Mouse (Mus musculus) heart, embryonic 14.5 days (tissue): ENCODE results near the gene Foxp4. TPM values are rescaled to one million over a fixed set of nuclear protein-coding genes. Genes with fewer than 3 reads are reported as not detected.

Experiments used
- ATAC-seq: fragments of 200-750 bp; cut with Nextera tagmentation; 2 replicates; pipeline ENCODE4 v1.8.0; 2017; ENCODE audit warnings: low read depth, moderate TSS enrichment; ENCODE audit not compliant: insufficient number of reproducible peaks, insufficient read depth, low FRiP score
- H3K27ac ChIP-seq, 2 experiments: fragments of 200-500 bp in 1 of 2; fragments of 300-500 bp in 1 of 2; sonication (generic) in 1 of 2; replicated peaks in 1 of 2; 2 replicates each; pipeline ENCODE4 v1.5.1; 2012 to 2014; ENCODE audit warnings: low read depth in 2 of 2, low read length in 2 of 2, control low read depth in 1 of 2, mild to moderate bottlenecking in 1 of 2, mixed read lengths in 1 of 2; ENCODE audit not compliant: control insufficient read depth in 1 of 2, insufficient read depth in 1 of 2
- H3K27me3 ChIP-seq: fragments of 300-500 bp; sonication (generic); 2 replicates; pipeline ENCODE4 v1.6.1; 2014; ENCODE audit warnings: mild to moderate bottlenecking, low read length, control low read depth; ENCODE audit not compliant: control insufficient read depth, insufficient read depth
- H3K36me3 ChIP-seq: fragments of 300-500 bp; sonication (generic); 2 replicates; pipeline ENCODE4 v1.6.1; 2014; ENCODE audit warnings: mild to moderate bottlenecking, control low read depth, low read length, mixed read lengths; ENCODE audit not compliant: control insufficient read depth, insufficient read depth
- H3K4me1 ChIP-seq, 2 experiments: fragments of 200-500 bp in 1 of 2; fragments of 300-500 bp in 1 of 2; sonication (generic) in 1 of 2; 2 replicates each; pipeline ENCODE4 v1.6.1; 2012 to 2014; ENCODE audit warnings: low read length in 2 of 2, control low read depth in 1 of 2, mixed read lengths in 1 of 2; ENCODE audit not compliant: control insufficient read depth in 2 of 2, insufficient read depth in 2 of 2
- H3K4me2 ChIP-seq: fragments of 300-500 bp; sonication (generic); 2 replicates; pipeline ENCODE4 v1.6.1; 2014; ENCODE audit warnings: mild to moderate bottlenecking, low read length
- H3K4me3 ChIP-seq, 2 experiments: fragments of 200-500 bp in 1 of 2; fragments of 300-500 bp in 1 of 2; sonication (generic) in 1 of 2; 2 replicates each; pipeline ENCODE4 v1.5.1; 2012 to 2014; ENCODE audit warnings: low read length in 2 of 2, mild to moderate bottlenecking in 2 of 2, control low read depth in 1 of 2, low read depth in 1 of 2, moderate library complexity in 1 of 2; ENCODE audit not compliant: control insufficient read depth in 1 of 2, insufficient read depth in 1 of 2
- H3K9ac ChIP-seq: fragments of 300-500 bp; sonication (generic); 2 replicates; pipeline ENCODE4 v1.6.1; 2014; ENCODE audit warnings: mild to moderate bottlenecking, low read length
- H3K9me3 ChIP-seq: fragments of 300-500 bp; sonication (generic); 2 replicates; pipeline ENCODE4 v1.6.1; 2016; ENCODE audit warnings: low read length, control low read depth; ENCODE audit not compliant: control insufficient read depth
- WGBS: fragments of 180-500 bp; shearing (Covaris S2); extraction: QIAGEN DNeasy Blood & Tissue Kit; methylation state at CpG from one replicate; pipeline ENCODE4 v1.1.7; 2014; 5-methylcytosine and 5-hydroxymethylcytosine counted together
- polyA plus RNA-seq: library from polyadenylated mRNA; unstranded; fragments of >200 nt; fragmentation: Nextera tagmentation; extraction: Ambion mirVana; gene quantifications from 2 replicates; pipeline ENCODE4 v1.2.1, GENCODE M21; 2014

Foxp4 gene
- polyA plus RNA-seq, 1 experiment from 2014 or later: 13.6 TPM

GRCm38 (mm10) chr17:47946111-47946510, 21.7 kb upstream of the Foxp4 start:
- 67% methylated on average over 3 of the region's 3 CpGs for WGBS
- H3K9ac ChIP-seq: no peak overlapping the region
- no peak overlapping the region for H3K4me3 ChIP-seq
- no peak overlapping the region for H3K4me2 ChIP-seq
- ATAC-seq: no peak
- peaks cover 3 to 5% of the 10 kb centered on the region in 2 experiments; a peak in 3 of 4 replicates for H3K4me1 ChIP-seq
- H3K36me3 ChIP-seq: no peaks in the 10 kb centered on the region
- no peaks in the 10 kb centered on the region for H3K9me3 ChIP-seq
- H3K27me3 ChIP-seq: no peaks in the 10 kb centered on the region; the same call in 1 of the 2 replicates
- H3K27ac ChIP-seq: no peak overlapping the region

- 47% methylated on average over 9 of the region's 9 CpGs for WGBS
- no peak for ATAC-seq
- Histone ChIP-seq H3K36me3 (no peaks in the 10 kb centered on the region), H3K9ac (no peak overlapping the region), H3K27me3 (no peaks in the 10 kb centered on the region; the same call in 1 of the 2 replicates), H3K27ac (no peak overlapping the region), H3K4me1 (peaks cover 4 to 5% of the 10 kb centered on the region in 2 experiments; a peak in 3 of 4 replicates), H3K9me3 (no peaks in the 10 kb centered on the region), H3K4me3 (no peak overlapping the region), H3K4me2 (no peak overlapping the region)
These were observed 18.8 kb upstream of the Foxp4 start for GRCm38 (mm10) chr17:47943103-47943870.

DNA sequence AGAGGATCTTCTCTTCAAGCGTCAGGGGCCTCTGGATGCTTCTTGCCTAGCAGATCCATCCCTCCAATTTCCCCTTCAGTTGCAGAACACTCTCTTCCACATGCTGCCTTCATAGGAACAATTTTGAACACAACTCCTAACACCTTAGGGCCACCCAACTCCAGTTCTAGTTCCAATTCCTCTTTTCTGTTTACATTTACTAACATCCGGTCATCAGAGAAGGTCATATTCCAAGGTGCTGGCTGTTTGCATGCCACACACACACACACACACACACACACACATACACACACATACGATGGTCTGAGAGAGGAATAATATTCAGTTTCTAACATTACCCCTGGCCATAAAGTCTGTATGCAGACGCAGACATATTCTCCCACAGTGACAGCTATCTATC, 17.6 kb upstream of the Foxp4 start:
- ATAC-seq: no peak
- Histone ChIP-seq H3K27ac (no peak overlapping the region), H3K4me1 (peaks cover 6 to 8% of the 10 kb centered on the region in 2 experiments; a peak in 3 of 4 replicates), H3K9me3 (no peaks in the 10 kb centered on the region), H3K4me3 (no peak overlapping the region), H3K9ac (no peak overlapping the region), H3K4me2 (no peak overlapping the region), H3K27me3 (no peaks in the 10 kb centered on the region; the same call in 1 of the 2 replicates), H3K36me3 (no peaks in the 10 kb centered on the region)
- WGBS: 85% methylated on average over 4 of the region's 4 CpGs

- no peaks in the 10 kb centered on the region for H3K9me3 ChIP-seq
- H3K36me3 ChIP-seq: no peaks in the 10 kb centered on the region
- WGBS: 45% methylated on average over 6 of the region's 6 CpGs
- H3K4me3 ChIP-seq: no peak overlapping the region
- no peak for ATAC-seq
- no peaks in the 10 kb centered on the region for H3K27me3 ChIP-seq
- no peak overlapping the region for H3K4me2 ChIP-seq
- no peak overlapping the region for H3K27ac ChIP-seq
- H3K9ac ChIP-seq: no peak overlapping the region
- H3K4me1 ChIP-seq: peaks cover 3 to 6% of the 10 kb centered on the region in 2 experiments; a peak in 1 of 4 replicates
These were observed 14.4 kb upstream of the Foxp4 start for GRCm38 (mm10) chr17:47938839-47939238.

DNA sequence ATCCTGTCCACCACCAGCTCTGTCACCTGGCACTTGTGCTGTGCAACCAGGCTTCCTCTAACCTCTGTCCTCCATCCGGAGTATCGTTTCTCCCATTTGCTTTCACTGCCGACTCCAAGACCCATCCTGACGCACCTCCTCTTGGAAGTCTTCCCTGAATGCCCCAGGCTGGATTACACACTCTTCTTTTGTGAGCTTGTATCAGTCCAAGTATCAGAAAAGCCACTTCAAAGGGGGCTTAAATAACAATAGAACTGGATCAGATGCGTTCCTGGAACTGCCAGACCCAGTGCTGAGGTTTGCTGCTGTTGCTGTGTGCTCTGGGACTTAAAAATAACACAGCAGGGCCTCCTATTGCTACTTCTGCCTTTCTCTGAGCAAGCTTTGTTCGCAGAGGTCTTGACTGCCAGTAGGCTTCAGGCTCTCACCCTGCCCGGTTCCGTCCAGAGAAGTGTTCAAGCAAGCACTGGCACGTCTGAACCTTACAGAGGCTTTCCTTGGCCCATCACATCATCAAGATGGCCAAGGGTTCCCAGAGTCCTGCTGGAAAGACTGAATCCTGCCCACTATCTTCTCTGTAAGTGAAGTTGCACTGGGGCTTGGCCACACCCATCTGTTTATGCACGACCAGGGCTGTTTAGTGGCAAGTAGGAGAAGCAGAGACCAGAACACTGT, 13.6 kb upstream of the Foxp4 start:
- whole genome bisulfite sequencing: 41% methylated on average over 10 of the region's 10 CpGs
- H3K9me3 ChIP-seq: no peaks in the 10 kb centered on the region
- H3K4me2 ChIP-seq: no peak overlapping the region
- no peak overlapping the region for H3K27ac ChIP-seq
- ATAC-seq: no peak
- no peaks in the 10 kb centered on the region for H3K27me3 ChIP-seq
- no peaks in the 10 kb centered on the region for H3K36me3 ChIP-seq
- H3K9ac ChIP-seq: no peak overlapping the region
- peaks cover 3 to 6% of the 10 kb centered on the region in 2 experiments; a peak in 1 of 4 replicates for H3K4me1 ChIP-seq
- H3K4me3 ChIP-seq: no peak overlapping the region

DNA sequence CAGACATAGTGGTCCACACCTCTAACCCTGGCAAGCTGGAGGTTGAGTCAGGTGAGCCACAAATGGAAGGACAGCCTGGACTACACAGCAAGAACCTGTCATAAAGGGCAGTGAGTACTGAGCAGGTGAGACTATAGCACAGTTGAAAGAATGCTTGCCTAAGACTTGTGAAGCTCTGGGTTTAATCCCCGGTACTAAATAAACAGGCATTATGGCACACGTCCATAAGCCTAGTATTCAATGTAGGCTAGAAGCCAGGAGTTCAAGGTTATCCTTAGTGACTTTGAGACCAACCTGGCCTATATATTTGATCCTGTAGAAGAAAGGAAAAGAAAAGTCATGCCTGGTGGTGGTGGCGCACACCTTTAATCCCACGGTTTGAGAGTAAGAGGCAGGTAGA, 12.1 kb upstream of the Foxp4 start:
- Histone ChIP-seq H3K4me3 (no peak overlapping the region), H3K36me3 (no peaks in the 10 kb centered on the region), H3K27ac (no peak overlapping the region), H3K4me2 (no peak overlapping the region), H3K9ac (no peak overlapping the region), H3K27me3 (no peaks in the 10 kb centered on the region), H3K4me1 (peaks cover 3 to 6% of the 10 kb centered on the region in 2 experiments; a peak in 1 of 4 replicates), H3K9me3 (no peaks in the 10 kb centered on the region)
- ATAC-seq: no peak
- 92% methylated on average over 4 of the region's 4 CpGs for WGBS

DNA sequence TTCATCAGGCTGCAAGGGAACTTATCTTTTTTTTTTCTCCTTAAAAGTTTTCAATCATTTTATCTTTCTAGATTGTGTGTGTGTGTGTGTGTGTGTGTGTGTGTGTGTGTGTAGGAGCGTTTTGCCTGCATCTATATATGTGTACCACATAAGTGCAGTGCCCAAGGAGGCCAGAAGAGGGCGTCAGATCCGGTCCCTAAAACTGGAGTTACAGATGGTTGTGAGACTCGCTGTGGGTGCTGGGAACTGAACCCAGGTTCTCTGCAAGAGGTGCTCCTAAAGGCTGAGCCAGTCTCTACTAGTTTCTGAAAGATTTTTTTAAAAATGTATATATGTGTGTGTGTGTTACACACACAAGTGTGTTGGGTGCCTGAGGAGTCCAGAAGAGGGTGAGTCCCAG, 5.0 kb upstream of the Foxp4 start:
- Histone ChIP-seq H3K9me3 (no peaks in the 10 kb centered on the region), H3K27me3 (no peaks in the 10 kb centered on the region), H3K4me2 (no peak overlapping the region), H3K4me1 (peaks cover 8% of the 10 kb centered on the region in 2 experiments; a peak in 3 of 4 replicates), H3K27ac (no peak overlapping the region), H3K36me3 (no peaks in the 10 kb centered on the region), H3K4me3 (no peak overlapping the region), H3K9ac (no peak overlapping the region)
- no peak for ATAC-seq
- 80% methylated on average over 4 of the region's 4 CpGs for WGBS
